Mouse (Mus musculus): ENCODE results near the gene Rnf4. TPM values are rescaled to one million over a fixed set of nuclear protein-coding genes. Genes with fewer than 3 reads are reported as not detected.

Rnf4 gene
- total and polyA plus RNA-seq, 3 experiments, result 60.3 to 117 (median 112) TPM

GRCm38 (mm10) chr5:34286516-34286915 lies 49.6 kb upstream of the Rnf4 start:
- no peak for DNase-seq (ENCODE audit: extremely low read depth)
- H3K9me3 ChIP-seq (replicated peaks; ENCODE audit: low read length), result peaks cover 24% of the 10 kb centered on the region
- no peak overlapping the region for H3K4me3 ChIP-seq (replicated peaks in 1 of 3; ENCODE audit: low read depth in 2 of 3, low read length in 2 of 3, poor library complexity in 1 of 3)
- H3K4me2 ChIP-seq (ENCODE audit: insufficient read depth, low read depth, poor library complexity, severe bottlenecking), result no peak overlapping the region
- H3K4me1 ChIP-seq (ENCODE audit: control insufficient read depth in 1 of 2, insufficient read depth in 2 of 2), result peaks cover 0 to 16% of the 10 kb centered on the region in 2 experiments; a peak in 3 of 4 replicates
- dilution Hi-C loops (cut with MboI; ENCODE audit: extremely low pct_ligation_motif_present, extremely low pct_unique_long_range_greater_than_20kb, low sequenced_read_pairs) (no loop called here), in situ Hi-C loops (cut with MboI; ENCODE audit: low pct_ligation_motif_present, low pct_unique_long_range_greater_than_20kb, low sequenced_read_pairs) (no loop called here)
- H3K36me3 ChIP-seq (replicated peaks in 1 of 2; ENCODE audit: control insufficient read depth in 1 of 2, insufficient read depth in 1 of 2, low read length in 1 of 2), result no peaks in the 10 kb centered on the region
- no peak overlapping the region for H3K9ac ChIP-seq (ENCODE audit: insufficient read depth, low read depth)
- no peak overlapping the region for H3K27ac ChIP-seq (ENCODE audit: insufficient read depth, low read depth)
- H3K27me3 ChIP-seq (replicated peaks), result no peaks in the 10 kb centered on the region
- H3K79me2 ChIP-seq (replicated peaks; ENCODE audit: control insufficient read depth, extremely low read depth, insufficient read depth, poor library complexity, severe bottlenecking), result no peaks in the 10 kb centered on the region
- TF ChIP-seq IRF4 (IDR thresholded peaks at IDR 0.05; ENCODE audit: low read depth, low read length) (no peak), HCFC1 (IDR thresholded peaks at IDR 0.05; ENCODE audit: low read depth, low read length) (no peak), E2F4 (IDR thresholded peaks at IDR 0.05; ENCODE audit: insufficient replicate concordance, low read depth, low read length) (no peak), TBP (conservative IDR thresholded peaks at IDR 0.05; ENCODE audit: low read depth, low read length) (no peak), RAD21 (IDR thresholded peaks at IDR 0.05; ENCODE audit: low read depth, low read length) (no peak)

GRCm38 (mm10) chr5:34287001-34287837 lies 48.9 kb upstream of the Rnf4 start:
- H3K4me2 ChIP-seq (ENCODE audit: insufficient read depth, low read depth, poor library complexity, severe bottlenecking), result no peak overlapping the region
- no peak for DNase-seq (ENCODE audit: extremely low read depth)
- H3K9me3 ChIP-seq (replicated peaks; ENCODE audit: low read length), result peaks cover 24% of the 10 kb centered on the region
- H3K4me1 ChIP-seq (ENCODE audit: control insufficient read depth in 1 of 2, insufficient read depth in 2 of 2), result peaks cover 0 to 9% of the 10 kb centered on the region in 2 experiments; a peak in 3 of 4 replicates
- in situ Hi-C loops (cut with MboI; ENCODE audit: low pct_ligation_motif_present, low pct_unique_long_range_greater_than_20kb, low sequenced_read_pairs) (no loop called here), dilution Hi-C loops (cut with MboI; ENCODE audit: extremely low pct_ligation_motif_present, extremely low pct_unique_long_range_greater_than_20kb, low sequenced_read_pairs) (no loop called here)
- H3K27me3 ChIP-seq (replicated peaks), result no peaks in the 10 kb centered on the region
- H3K36me3 ChIP-seq (replicated peaks in 1 of 2; ENCODE audit: control insufficient read depth in 1 of 2, insufficient read depth in 1 of 2, low read length in 1 of 2), result no peaks in the 10 kb centered on the region
- TF ChIP-seq MEF2A (IDR thresholded peaks at IDR 0.05; ENCODE audit: borderline replicate concordance, low read depth, low read length) (no peak), MXI1 (IDR thresholded peaks at IDR 0.05; ENCODE audit: low read depth, low read length) (no peak), CHD2 (IDR thresholded peaks at IDR 0.05; ENCODE audit: low read length) (no peak), SMC3 (IDR thresholded peaks at IDR 0.05; ENCODE audit: low read depth, low read length) (no peak), USF1 (IDR thresholded peaks at IDR 0.05; ENCODE audit: low read depth, low read length) (no peak), TBP (conservative IDR thresholded peaks at IDR 0.05; ENCODE audit: low read depth, low read length) (no peak), ZNF384 (IDR thresholded peaks at IDR 0.05; ENCODE audit: low read depth, low read length) (no peak), PAX5 (IDR thresholded peaks at IDR 0.05; ENCODE audit: low read length) (no peak), USF2 (conservative IDR thresholded peaks at IDR 0.05; ENCODE audit: low read depth, low read length) (no peak), ZMIZ1 (IDR thresholded peaks at IDR 0.05; ENCODE audit: low read depth, low read length) (no peak), SIN3A (IDR thresholded peaks at IDR 0.05; ENCODE audit: low read length) (no peak), BHLHE40 (IDR thresholded peaks at IDR 0.05; ENCODE audit: low read depth, low read length) (no peak), ELF1 (IDR thresholded peaks at IDR 0.05; ENCODE audit: low read depth, low read length) (no peak), UBTF (IDR thresholded peaks at IDR 0.05; ENCODE audit: low read depth, low read length) (no peak), CTCF (conservative IDR thresholded peaks at IDR 0.05 in 1 of 2, IDR thresholded peaks at IDR 0.05 in 1 of 2; ENCODE audit: low read depth in 2 of 2, low read length in 2 of 2) (no peak), ETS1 (conservative IDR thresholded peaks at IDR 0.05; ENCODE audit: low read depth, low read length) (no peak)
- H3K79me2 ChIP-seq (replicated peaks; ENCODE audit: control insufficient read depth, extremely low read depth, insufficient read depth, poor library complexity, severe bottlenecking), result no peaks in the 10 kb centered on the region
- no peak overlapping the region for H3K27ac ChIP-seq (ENCODE audit: insufficient read depth, low read depth)
- no peak overlapping the region for H3K9ac ChIP-seq (ENCODE audit: insufficient read depth, low read depth)
- H3K4me3 ChIP-seq (replicated peaks in 1 of 3; ENCODE audit: low read depth in 2 of 3, low read length in 2 of 3, poor library complexity in 1 of 3), result no peak overlapping the region
